Mouse (Mus musculus) heart, postnatal 10 days (tissue): ENCODE measurements at regions not wholly inside any gene's neighbourhood (a gene's known extent, or its start where the extent isn't known, plus 50 kb on each side); places are given as distances from the start of the nearest gene placed in this dataset.

Experiments
- DNase-seq, 2 experiments: peaks; one replicate each; pipeline ENCODE4 v3.0.0; 2021
- intact Hi-C: fragments of 180-260 bp; cut with DNase I; formaldehyde crosslinking; loops from one replicate; pipeline ENCODE4 v1.15.1; 2025

GRCm38 (mm10) chr17:68057264-68057663, 53.3 kb upstream of the Arhgap28 start:
- DNase-seq: no peak
- intact Hi-C loops: no loop called here

GRCm38 (mm10) chr17:68060455-68060854, 56.5 kb upstream of the Arhgap28 start:
- no peak for DNase-seq
- intact Hi-C loops: no loop called here

- intact Hi-C loops: no loop called here
- no peak for DNase-seq
Observed at GRCm38 (mm10) chr17:68065751-68066150, 61.8 kb upstream of the Arhgap28 start.

- no peak for DNase-seq
- intact Hi-C loops: no loop called here
Observed at GRCm38 (mm10) chr17:68066204-68066603, 62.3 kb upstream of the Arhgap28 start.

- intact Hi-C loops: no loop called here
- DNase-seq: no peak
Observed at GRCm38 (mm10) chr17:68069008-68069407, 65.1 kb upstream of the Arhgap28 start.

GRCm38 (mm10) chr17:68069484-68069883, 65.6 kb upstream of the Arhgap28 start:
- intact Hi-C loops: no loop called here
- DNase-seq: no peak

GRCm38 (mm10) chr17:68071472-68071871, 67.6 kb upstream of the Arhgap28 start:
- no peak for DNase-seq
- intact Hi-C loops: no loop called here

GRCm38 (mm10) chr17:68075712-68076111, 71.8 kb upstream of the Arhgap28 start:
- intact Hi-C loops: no loop called here
- peak; percentile 32 to 45 for DNase-seq

GRCm38 (mm10) chr17:68078709-68079108, 74.8 kb upstream of the Arhgap28 start:
- DNase-seq: no peak
- intact Hi-C loops: no loop called here

- no peak for DNase-seq
- intact Hi-C loops: no loop called here
Observed at GRCm38 (mm10) chr17:68084446-68084845, 80.5 kb upstream of the Arhgap28 start.

- intact Hi-C loops: no loop called here
Observed at GRCm38 (mm10) chr17:68087149-68087548, 83.2 kb upstream of the Arhgap28 start.

GRCm38 (mm10) chr17:68089179-68089578, 85.3 kb upstream of the Arhgap28 start:
- intact Hi-C loops: no loop called here
- no peak for DNase-seq

More at GRCm38 (mm10) chr17:68087149-68087548, 83.2 kb upstream of the Arhgap28 start:
- peak; percentile 36 to 51 for DNase-seq

GRCm38 (mm10) chr17:68089830-68090229, 85.9 kb upstream of the Arhgap28 start:
- intact Hi-C loops: no loop called here
- DNase-seq: no peak

- intact Hi-C loops: no loop called here
- no peak for DNase-seq
Observed at GRCm38 (mm10) chr17:68096982-68097381, 93.1 kb upstream of the Arhgap28 start.

- no peak for DNase-seq
- intact Hi-C loops: no loop called here
Observed at GRCm38 (mm10) chr17:68097436-68097835, 93.5 kb upstream of the Arhgap28 start.

GRCm38 (mm10) chr17:68100093-68100492, 96.2 kb upstream of the Arhgap28 start:
- DNase-seq: no peak
- intact Hi-C loops: no loop called here

GRCm38 (mm10) chr17:68103346-68103745, 99.4 kb upstream of the Arhgap28 start:
- DNase-seq: peak; percentile 80 to 82
- intact Hi-C loops: no loop called here

GRCm38 (mm10) chr17:68106366-68106765, 102.4 kb upstream of the Arhgap28 start:
- intact Hi-C loops: no loop called here
- no peak for DNase-seq

GRCm38 (mm10) chr17:68107875-68108274, 104.0 kb upstream of the Arhgap28 start:
- DNase-seq: no peak
- intact Hi-C loops: no loop called here

GRCm38 (mm10) chr17:68111834-68112473, 108.0 kb upstream of the Arhgap28 start:
- intact Hi-C loops: no loop called here
- no peak for DNase-seq

- intact Hi-C loops: no loop called here
- no peak for DNase-seq
Observed at GRCm38 (mm10) chr17:68112763-68113330, 108.9 kb upstream of the Arhgap28 start.

- DNase-seq: no peak
- intact Hi-C loops: no loop called here
Observed at GRCm38 (mm10) chr17:68115599-68115998, 111.7 kb upstream of the Arhgap28 start.
